Mouse (Mus musculus) kidney, postnatal 0 days (tissue): ENCODE results near the gene 1700080O16Rik. TPM values are rescaled to one million over a fixed set of nuclear protein-coding genes. Genes with fewer than 3 reads are reported as not detected.

Experiments
- ATAC-seq: fragments of 200-750 bp; cut with Nextera tagmentation; replicated peaks from 2 replicates; pipeline ENCODE4 v1.8.0; 2017; ENCODE audit warnings: low read depth, moderate number of reproducible peaks, moderate TSS enrichment, moderate library complexity; ENCODE audit not compliant: low FRiP score
- DNase-seq: peaks from one replicate; pipeline ENCODE4 v3.0.0-alpha.2; 2016; ENCODE audit warnings: low spot score
- H3K27ac ChIP-seq: fragments of 300-500 bp; sonication (generic); 2 replicates; pipeline ENCODE4 v1.5.1; 2014; ENCODE audit warnings: mild to moderate bottlenecking
- H3K27me3 ChIP-seq: fragments of 300-500 bp; sonication (generic); 2 replicates; pipeline ENCODE4 v1.6.1; 2014; ENCODE audit warnings: low read length, mixed read lengths; ENCODE audit not compliant: insufficient read depth
- H3K36me3 ChIP-seq: fragments of 300-500 bp; sonication (generic); 2 replicates; pipeline ENCODE4 v1.6.1; 2014; ENCODE audit warnings: low read length, mixed read lengths; ENCODE audit not compliant: insufficient read depth
- H3K4me1 ChIP-seq: fragments of 300-500 bp; sonication (generic); replicated peaks from 2 replicates; pipeline ENCODE4 v1.6.1; 2014; ENCODE audit warnings: antibody characterized with exemption, low read length, mixed read lengths; ENCODE audit not compliant: insufficient read depth
- H3K4me2 ChIP-seq: fragments of 300-500 bp; sonication (generic); 2 replicates; pipeline ENCODE4 v1.6.1; 2014; ENCODE audit warnings: mild to moderate bottlenecking, low read length, moderate library complexity, mixed read lengths
- H3K4me3 ChIP-seq: fragments of 300-500 bp; sonication (generic); replicated peaks from 2 replicates; pipeline ENCODE4 v1.5.1; 2014; ENCODE audit warnings: low read depth, low read length
- H3K9ac ChIP-seq: fragments of 300-500 bp; sonication (generic); 2 replicates; pipeline ENCODE4 v1.6.1; 2014; ENCODE audit warnings: low read depth, low read length
- H3K9me3 ChIP-seq: fragments of 300-500 bp; sonication (generic); replicated peaks from 2 replicates; pipeline ENCODE4 v1.6.1; 2016; ENCODE audit warnings: low read length, inconsistent platforms, mixed read lengths
- CTCF ChIP-seq: IDR thresholded peaks from 2 replicates; pipeline ENCODE4 v1.5.1; 2016; ENCODE audit warnings: antibody characterized with exemption, low read depth, mild to moderate bottlenecking, moderate library complexity
- WGBS: fragments of 180-500 bp; shearing (Covaris S2); extraction: QIAGEN DNeasy Blood & Tissue Kit; methylation state at CpG from one replicate; pipeline ENCODE4 v1.1.7; 2014; 5-methylcytosine and 5-hydroxymethylcytosine counted together
- polyA plus RNA-seq: library from polyadenylated mRNA; unstranded; fragments of >200 nt; fragmentation: Nextera tagmentation; extraction: Ambion mirVana; gene quantifications from 2 replicates; pipeline ENCODE4 v1.2.1, GENCODE M21; 2015

Gene 1700080O16Rik
- not detected in 2 replicates for polyA plus RNA-seq

DNA sequence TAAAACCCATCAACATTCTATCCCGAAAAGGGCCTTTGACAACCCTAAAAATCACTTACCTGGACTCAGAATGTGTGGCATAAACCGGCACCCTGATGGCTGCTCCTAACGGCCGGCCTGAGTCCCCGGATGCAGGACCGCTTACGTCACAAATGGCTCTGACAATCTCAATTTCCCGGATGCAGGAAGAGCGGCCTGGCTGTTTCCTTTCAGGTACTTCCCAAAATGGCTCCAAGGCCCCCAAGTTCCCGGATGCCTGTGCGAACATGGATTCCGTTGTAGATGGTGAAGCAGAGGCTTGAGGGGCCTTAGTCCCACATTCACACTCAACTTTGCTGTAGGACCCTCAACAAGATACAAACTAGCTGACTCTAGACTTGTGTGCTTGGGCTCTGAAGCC, at the start of gene 1700080O16Rik:
Gene 1700080O16Rik (minus strand): TSS at position 101 of the 400 bp plus-strand sequence.
- TF ChIP-seq CTCF, result no peak

DNA sequence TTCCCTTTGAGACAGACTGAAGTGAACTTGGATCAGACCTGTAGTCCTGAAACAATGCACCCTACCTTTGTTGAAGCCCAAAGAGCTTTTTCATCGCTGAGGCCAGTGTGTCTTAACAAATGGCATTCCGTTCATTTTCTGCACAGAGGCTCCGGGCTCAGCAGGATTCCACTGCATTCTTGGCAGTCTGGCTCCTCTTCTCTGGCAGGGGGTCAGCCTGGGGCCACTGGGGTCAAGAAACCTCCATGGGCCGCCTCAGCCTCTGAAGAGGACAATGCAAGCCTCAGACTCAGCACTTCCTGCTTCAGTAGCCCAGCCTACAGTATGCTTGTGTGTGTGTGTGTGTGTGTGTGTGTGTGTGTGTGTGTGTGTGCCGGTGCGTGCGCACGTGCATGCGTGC, 45.1 kb upstream of the 1700080O16Rik start:
- H3K4me3 ChIP-seq, result no peak overlapping the region
- no peaks in the 10 kb centered on the region for H3K9me3 ChIP-seq
- H3K4me1 ChIP-seq, result no peaks in the 10 kb centered on the region
- no peak overlapping the region for H3K9ac ChIP-seq
- no peaks in the 10 kb centered on the region for H3K27me3 ChIP-seq
- H3K4me2 ChIP-seq, result no peak overlapping the region
- no peaks in the 10 kb centered on the region for H3K36me3 ChIP-seq
- no peak for TF ChIP-seq CTCF
- WGBS, result 73% methylated on average over 9 of the region's 9 CpGs
- ATAC-seq (no peak), DNase-seq (no peak)
- no peak overlapping the region for H3K27ac ChIP-seq

More for the DNA sequence above, at the start of gene 1700080O16Rik:
- no peak for DNase-seq
- no peaks in the 10 kb centered on the region for H3K9me3 ChIP-seq
- H3K27me3 ChIP-seq, result no peaks in the 10 kb centered on the region
- H3K4me3 ChIP-seq, result no peak within 1 kb of the TSS
- no peak within 1 kb of the TSS for H3K27ac ChIP-seq
- H3K4me2 ChIP-seq, result no peak within 1 kb of the TSS
- 94% methylated on average over 12 of the region's 12 CpGs for WGBS
- ATAC-seq, result no peak
- no peak within 1 kb of the TSS for H3K9ac ChIP-seq
- H3K4me1 ChIP-seq, result no peaks in the 10 kb centered on the region
- no peaks in the 10 kb centered on the region for H3K36me3 ChIP-seq

DNA sequence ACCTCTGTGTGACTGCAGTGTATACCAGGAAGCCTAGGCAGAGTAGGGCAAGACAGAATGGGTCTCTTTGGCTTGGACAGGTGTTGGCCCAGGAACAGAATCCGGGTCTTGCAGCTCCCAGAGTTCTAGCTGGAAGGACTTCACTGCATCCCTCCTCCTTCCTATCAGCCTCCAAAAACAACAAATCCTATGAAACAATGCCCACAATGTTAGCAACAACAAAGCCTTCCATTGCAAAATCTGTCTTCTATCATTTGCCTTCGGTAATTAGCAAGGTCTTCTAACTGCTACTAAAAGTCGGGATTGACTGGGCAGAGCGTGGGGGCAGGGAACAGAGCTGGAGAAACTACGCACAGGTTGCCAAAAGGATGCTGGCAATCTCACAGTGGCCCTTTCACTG, 27.5 kb upstream of the 1700080O16Rik start:
- TF ChIP-seq CTCF, result no peak
- ATAC-seq (no peak), DNase-seq (no peak)
- Histone ChIP-seq H3K4me3 (no peak overlapping the region), H3K27me3 (no peaks in the 10 kb centered on the region), H3K27ac (no peak overlapping the region), H3K36me3 (no peaks in the 10 kb centered on the region), H3K9ac (no peak overlapping the region), H3K4me2 (no peak overlapping the region), H3K4me1 (no peaks in the 10 kb centered on the region), H3K9me3 (no peaks in the 10 kb centered on the region)
- WGBS, result 74% methylated on average over 5 of the region's 5 CpGs

DNA sequence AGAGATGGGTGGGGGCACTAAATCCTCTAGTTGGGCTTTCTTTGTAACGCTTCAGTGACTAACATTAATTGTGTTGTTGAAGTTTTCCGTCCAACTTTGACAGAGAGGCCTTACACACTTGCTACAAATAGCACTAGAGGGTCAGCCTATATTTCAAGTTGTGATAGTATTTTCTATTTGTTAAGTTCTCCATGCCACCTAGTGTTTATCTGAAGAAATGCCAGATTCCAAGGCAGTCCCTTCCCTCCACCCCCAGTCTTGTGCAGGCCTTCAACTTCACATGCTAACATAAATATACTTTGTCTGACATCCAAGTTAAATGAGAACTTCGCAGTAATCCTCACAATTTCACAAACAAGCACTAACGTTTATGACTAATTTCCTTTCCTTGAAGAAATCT, 26.9 kb upstream of the 1700080O16Rik start:
- 48% methylated on average over 4 of the region's 4 CpGs for WGBS
- H3K4me3 ChIP-seq, result no peak overlapping the region
- H3K36me3 ChIP-seq, result no peaks in the 10 kb centered on the region
- peak; percentile 38 for TF ChIP-seq CTCF
- no peak overlapping the region for H3K9ac ChIP-seq
- H3K9me3 ChIP-seq, result no peaks in the 10 kb centered on the region
- no peaks in the 10 kb centered on the region for H3K27me3 ChIP-seq
- H3K27ac ChIP-seq, result no peak overlapping the region
- H3K4me2 ChIP-seq, result no peak overlapping the region
- DNase-seq, result peak; percentile 47
- no peaks in the 10 kb centered on the region for H3K4me1 ChIP-seq
- no peak for ATAC-seq

DNA sequence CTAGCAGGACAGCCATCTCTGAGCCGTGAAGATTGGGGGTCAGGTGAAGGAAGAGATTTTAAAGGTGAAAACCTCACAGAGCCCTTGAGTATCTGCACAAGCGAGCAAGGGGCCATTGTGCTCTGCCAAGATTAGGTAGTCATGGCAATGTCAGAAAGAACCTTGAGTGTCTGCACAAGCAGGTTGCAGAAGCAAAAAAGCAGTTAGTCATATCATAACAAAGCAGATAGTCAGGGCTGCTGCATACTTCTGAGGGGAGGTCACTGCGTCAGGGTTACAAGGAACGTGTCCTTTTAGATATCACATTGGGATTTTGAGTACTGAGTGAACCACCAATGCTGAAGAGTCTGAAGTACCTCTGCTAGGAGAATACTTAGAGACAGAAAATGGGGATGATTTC, 3.8 kb upstream of the 1700080O16Rik start:
- DNase-seq (no peak), ATAC-seq (no peak)
- Histone ChIP-seq H3K9me3 (no peaks in the 10 kb centered on the region), H3K4me2 (no peak overlapping the region), H3K27ac (no peak overlapping the region), H3K4me3 (no peak overlapping the region), H3K27me3 (no peaks in the 10 kb centered on the region), H3K9ac (no peak overlapping the region), H3K36me3 (no peaks in the 10 kb centered on the region), H3K4me1 (no peaks in the 10 kb centered on the region)
- no peak for TF ChIP-seq CTCF
- WGBS, result 81% methylated on average over 4 of the region's 4 CpGs

DNA sequence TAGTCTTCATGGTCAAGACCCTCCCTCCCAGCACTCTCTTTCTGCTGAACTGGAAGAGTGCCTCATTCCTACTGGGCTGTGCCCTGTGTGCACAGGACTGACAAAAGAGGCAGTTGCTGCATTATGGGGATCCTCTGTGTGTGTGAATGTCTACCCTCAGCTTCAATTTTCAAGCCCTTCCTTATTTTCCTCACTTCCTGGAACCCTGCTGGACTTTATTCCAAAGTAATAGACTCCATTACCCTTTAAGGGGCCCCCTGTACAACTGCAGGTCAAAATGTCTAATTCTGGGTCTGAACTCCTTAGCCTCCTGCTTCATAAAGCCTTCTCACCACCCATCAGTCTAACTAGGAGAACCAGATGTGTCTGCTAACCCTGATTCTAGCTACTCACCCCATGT, 2.0 kb upstream of the 1700080O16Rik start:
- no peaks in the 10 kb centered on the region for H3K27me3 ChIP-seq
- H3K27ac ChIP-seq, result no peak overlapping the region
- no peak overlapping the region for H3K9ac ChIP-seq
- H3K36me3 ChIP-seq, result no peaks in the 10 kb centered on the region
- H3K4me2 ChIP-seq, result no peak overlapping the region
- no peaks in the 10 kb centered on the region for H3K4me1 ChIP-seq
- H3K4me3 ChIP-seq, result no peak overlapping the region
- no peak for DNase-seq
- no peak for TF ChIP-seq CTCF
- H3K9me3 ChIP-seq, result no peaks in the 10 kb centered on the region
- no peak for ATAC-seq

DNA sequence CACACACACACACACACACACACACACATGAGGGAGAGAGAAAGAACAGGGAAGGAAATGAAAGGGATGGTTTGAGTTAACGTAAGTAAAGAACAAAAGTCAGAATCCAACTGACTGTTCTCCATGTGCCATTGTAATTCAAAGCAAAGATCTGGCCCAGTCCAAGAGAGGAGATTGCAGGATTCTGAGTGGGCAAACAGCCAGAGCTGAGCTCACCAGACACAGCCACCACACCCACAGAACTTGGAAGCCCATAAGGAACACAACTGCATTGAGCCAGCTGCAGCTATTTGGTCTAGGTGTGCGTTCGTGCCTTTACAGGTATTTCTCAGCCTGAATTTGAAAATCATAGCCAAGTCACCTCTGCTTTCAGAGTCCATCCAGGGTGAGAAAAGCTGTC, 24.5 kb downstream of the 1700080O16Rik start:
- Histone ChIP-seq H3K36me3 (no peaks in the 10 kb centered on the region), H3K4me2 (no peak overlapping the region), H3K27ac (no peak overlapping the region), H3K4me3 (no peak overlapping the region), H3K9me3 (no peaks in the 10 kb centered on the region), H3K27me3 (no peaks in the 10 kb centered on the region), H3K4me1 (no peaks in the 10 kb centered on the region), H3K9ac (no peak overlapping the region)
- ATAC-seq, result no peak
- no peak for TF ChIP-seq CTCF
- 84% methylated on average over 3 of the region's 3 CpGs for WGBS
- peak; percentile 11 for DNase-seq
